Mouse (Mus musculus): ENCODE measurements around the gene Terf2ip. TPM values are rescaled to one million over a fixed set of nuclear protein-coding genes. Genes with fewer than 3 reads are reported as not detected.

Terf2ip gene
- polyA plus RNA-seq, 1 experiment from 2014 or later = 21.3 TPM

GRCm38 (mm10) chr8:112054456-112054855 lies 43.3 kb downstream of the Terf2ip start:
- Histone ChIP-seq H3K27me3 (replicated peaks; ENCODE audit: control insufficient read depth, insufficient read depth, low read length) (no peaks in the 10 kb centered on the region), H3K9me3 (ENCODE audit: control insufficient read depth, low read length) (no peaks in the 10 kb centered on the region), H3K4me1 (replicated peaks; ENCODE audit: control insufficient read depth, insufficient read depth, low read length) (no peaks in the 10 kb centered on the region), H3K9ac (ENCODE audit: low read length) (no peak overlapping the region), H3K36me3 (ENCODE audit: control insufficient read depth, insufficient read depth, low read length) (no peaks in the 10 kb centered on the region), H3K4me2 (ENCODE audit: low read length) (no peak overlapping the region), H3K4me3 (ENCODE audit: low read depth, low read length) (no peak overlapping the region), H3K27ac (ENCODE audit: low read depth) (no peak overlapping the region)
- DNase-seq (ENCODE audit: low spot score) = no peak
- no peak for ATAC-seq (replicated peaks; ENCODE audit: low FRiP score, low TSS enrichment, low read depth)

GRCm38 (mm10) chr8:112061372-112061771 lies 50.2 kb downstream of the Terf2ip start:
- no peaks in the 10 kb centered on the region for H3K4me1 ChIP-seq (replicated peaks; ENCODE audit: control insufficient read depth, insufficient read depth, low read length)
- peak; percentile 54 for DNase-seq (ENCODE audit: low spot score)

More at GRCm38 (mm10) chr8:112061372-112061771, 50.2 kb downstream of the Terf2ip start:
- Histone ChIP-seq H3K36me3 (ENCODE audit: control insufficient read depth, insufficient read depth, low read length) (no peaks in the 10 kb centered on the region), H3K27me3 (replicated peaks; ENCODE audit: control insufficient read depth, insufficient read depth, low read length) (no peaks in the 10 kb centered on the region), H3K9ac (ENCODE audit: low read length) (no peak overlapping the region), H3K27ac (ENCODE audit: low read depth) (no peak overlapping the region), H3K9me3 (ENCODE audit: control insufficient read depth, low read length) (no peaks in the 10 kb centered on the region), H3K4me2 (ENCODE audit: low read length) (no peak overlapping the region), H3K4me3 (ENCODE audit: low read depth, low read length) (no peak overlapping the region)
- ATAC-seq (replicated peaks; ENCODE audit: low FRiP score, low TSS enrichment, low read depth) = no peak
- 33% methylated on average over 4 of the region's 4 CpGs for WGBS

Other genes with a start within 250 kb of the Terf2ip start
- 166 and 198 TPM in 2 replicates for gene Cfdp1, start 157.1 kb upstream of the Terf2ip start, polyA plus RNA-seq (2014; fragmentation: Nextera tagmentation; extraction: Ambion mirVana)
- 9.0 and 9.4 TPM in 2 replicates for gene Tmem170, start 134.6 kb upstream of the Terf2ip start, polyA plus RNA-seq (2014; fragmentation: Nextera tagmentation; extraction: Ambion mirVana)
- gene Chst5, start 101.0 kb upstream of the Terf2ip start, polyA plus RNA-seq (2014; fragmentation: Nextera tagmentation; extraction: Ambion mirVana) = 2.1 and 2.6 TPM in 2 replicates
- 12.8 and 13.8 TPM in 2 replicates for gene Tmem231, start 77.5 kb upstream of the Terf2ip start, polyA plus RNA-seq (2014; fragmentation: Nextera tagmentation; extraction: Ambion mirVana)
- gene Gabarapl2, start 70.7 kb upstream of the Terf2ip start, polyA plus RNA-seq (2014; fragmentation: Nextera tagmentation; extraction: Ambion mirVana) = 182 and 191 TPM in 2 replicates
- 7.4 and 11.0 TPM in 2 replicates for gene Adat1, start 19.1 kb upstream of the Terf2ip start, polyA plus RNA-seq (2014; fragmentation: Nextera tagmentation; extraction: Ambion mirVana)
- 226 and 241 TPM in 2 replicates for gene Kars, start 75 bp upstream of the Terf2ip start, polyA plus RNA-seq (2014; fragmentation: Nextera tagmentation; extraction: Ambion mirVana)
- gene Gm6793, start 3.6 kb downstream of the Terf2ip start, polyA plus RNA-seq (2014; fragmentation: Nextera tagmentation; extraction: Ambion mirVana) = 0.28 and 0.91 TPM in 2 replicates